ENCODE assay signal across 8 mouse cellular contexts in the genomic region with DNA sequence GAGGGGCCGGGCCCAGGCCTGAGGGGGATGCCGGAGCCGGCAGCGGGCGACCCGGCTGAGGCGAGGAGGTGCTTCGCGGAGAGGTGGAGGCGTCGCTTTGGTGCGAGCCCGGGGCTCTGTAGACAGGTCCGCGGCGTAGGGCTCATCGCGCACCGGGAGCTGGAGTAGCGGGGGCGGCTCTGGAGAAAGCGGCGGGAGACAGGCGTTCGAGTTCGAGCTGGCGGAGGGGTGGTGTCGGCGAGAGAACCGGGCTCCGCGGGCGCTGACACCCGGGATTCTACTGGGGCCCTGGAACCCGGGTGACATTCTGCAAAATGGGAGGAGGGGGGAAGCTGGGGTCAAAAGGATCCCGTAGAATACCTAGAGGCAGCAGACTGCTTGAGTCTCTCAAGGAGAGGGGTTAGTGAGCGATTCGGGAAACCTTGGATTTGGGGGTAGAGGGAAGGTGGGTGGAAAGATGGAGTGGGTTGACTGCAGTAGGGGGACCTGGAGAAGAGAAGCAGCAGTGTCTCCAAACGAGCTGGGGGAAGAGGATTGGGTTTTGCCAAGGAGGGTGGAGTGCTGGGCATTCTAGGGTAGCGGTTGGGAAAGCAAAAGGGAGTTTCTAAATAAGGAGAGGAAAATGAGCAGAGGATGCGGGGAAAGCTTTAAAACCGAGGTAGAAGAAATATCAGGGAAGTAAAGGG. TPM values are rescaled to one million over a fixed set of nuclear protein-coding genes. Genes with fewer than 3 reads are reported as not detected.
DNase-seq lines count a peak whose midpoint lies in the region; ATAC-seq lines count a peak whose summit lies in the region.

No protein-coding gene starts in this region.

- H3K4me3 ChIP-seq in embryonic facial prominence, embryonic 12.5 days, result peak overlapping the region; percentile 93
- H3K4me3 ChIP-seq in heart, embryonic 10.5 days, result peak overlapping the region; percentile 100
- peak overlapping the region; percentile 96 for H3K4me3 ChIP-seq in stomach, embryonic 14.5 days (ENCODE audit: low read depth, low read length)

- H3K4me1 ChIP-seq in embryonic facial prominence, embryonic 12.5 days, result peaks cover 15% of the 10 kb centered on the region; the same call in 1 of the 2 replicates
- peaks cover 21% of the 10 kb centered on the region for H3K4me1 ChIP-seq in heart, embryonic 10.5 days
- H3K4me1 ChIP-seq in stomach, embryonic 14.5 days (ENCODE audit: control insufficient read depth, insufficient read depth, low read length), result 0 out of 2 replicates have a peak, but pooled peaks cover 6% of the 10 kb centered on the region

- peak overlapping the region; percentile 98 for H3K9ac ChIP-seq in embryonic facial prominence, embryonic 12.5 days
- H3K9ac ChIP-seq in stomach, embryonic 14.5 days (replicated peaks; ENCODE audit: low read depth, low read length), result peak overlapping the region; percentile 98

- no peaks in the 10 kb centered on the region for H3K9me3 ChIP-seq in embryonic facial prominence, embryonic 12.5 days
- no peaks in the 10 kb centered on the region for H3K9me3 ChIP-seq in heart, embryonic 10.5 days
- H3K9me3 ChIP-seq in stomach, embryonic 14.5 days (ENCODE audit: control insufficient read depth, low read depth, low read length), result no peaks in the 10 kb centered on the region

- peak overlapping the region; percentile 64 for H3K4me2 ChIP-seq in embryonic facial prominence, embryonic 12.5 days (replicated peaks)
- H3K4me2 ChIP-seq in stomach, embryonic 14.5 days (replicated peaks; ENCODE audit: low read depth, low read length), result peak overlapping the region; percentile 72

- H3K27me3 ChIP-seq in embryonic facial prominence, embryonic 12.5 days, result no peaks in the 10 kb centered on the region
- H3K27me3 ChIP-seq in heart, embryonic 10.5 days (ENCODE audit: insufficient read depth, poor library complexity, severe bottlenecking), result no peaks in the 10 kb centered on the region
- H3K27me3 ChIP-seq in stomach, embryonic 14.5 days (ENCODE audit: control insufficient read depth, insufficient read depth, low read length), result no peaks in the 10 kb centered on the region

- H3K27ac ChIP-seq in embryonic facial prominence, embryonic 12.5 days, result peak overlapping the region; percentile 98
- peak overlapping the region; percentile 98 for H3K27ac ChIP-seq in heart, embryonic 10.5 days
- peak overlapping the region; percentile 94 for H3K27ac ChIP-seq in stomach, embryonic 14.5 days (ENCODE audit: low read length)

- WGBS in embryonic facial prominence, embryonic 12.5 days, result under 1% methylated on average over 42 of the region's 42 CpGs
- WGBS in heart, embryonic 10.5 days, result under 1% methylated on average over 42 of the region's 42 CpGs
- under 1% methylated on average over 42 of the region's 42 CpGs for WGBS in stomach, embryonic 14.5 days

- DNase-seq in adrenal gland, adult 18-20 months (ENCODE audit: low spot score in 2 of 2), result peak; percentile 58 to 63
- DNase-seq in adrenal gland, postnatal 4 days (ENCODE audit: low spot score in 2 of 2), result no peak
- peak; percentile 40 for DNase-seq in R1 (ENCODE audit: low read depth, low spot score)
- DNase-seq in heart, embryonic 10.5 days (ENCODE audit: low spot score), result peak; percentile 77
- peak; percentile 49 to 68 for DNase-seq in layer of hippocampus, postnatal 25 days (ENCODE audit: extremely low spot score in 1 of 2, low spot score in 1 of 2)

- peak; percentile 83 for ATAC-seq in embryonic facial prominence, embryonic 12.5 days (ENCODE audit: insufficient number of reproducible peaks, insufficient read depth, low FRiP score, low TSS enrichment)
- ATAC-seq in megakaryocyte-erythroid progenitor cell, adult 5-6 weeks (replicated peaks; ENCODE audit: low FRiP score, low TSS enrichment, poor library complexity, severe bottlenecking), result peak; percentile 19
- ATAC-seq in stomach, embryonic 14.5 days (ENCODE audit: insufficient number of reproducible peaks, insufficient read depth, low FRiP score, low read depth), result peak; percentile 59

- H3K36me3 ChIP-seq in embryonic facial prominence, embryonic 12.5 days, result no peaks in the 10 kb centered on the region
- H3K36me3 ChIP-seq in heart, embryonic 10.5 days, result no peaks in the 10 kb centered on the region
- H3K36me3 ChIP-seq in stomach, embryonic 14.5 days (ENCODE audit: control insufficient read depth, insufficient read depth, low read length), result no peaks in the 10 kb centered on the region

RNA-seq across cellular contexts. Expression of gene Nptn, which starts 0.7 kb away (rescaled TPM):
- 100 to 1,000 TPM; 154 to 157 TPM for total RNA-seq in adrenal gland, adult 18-20 months (2021)
- 100 to 1,000 TPM; 179 to 186 TPM for total RNA-seq in adrenal gland, postnatal 4 days (2021)
- 76.7 and 76.8 TPM in 2 replicates for polyA plus RNA-seq in embryonic facial prominence, embryonic 12.5 days (2016; fragmentation: Nextera tagmentation; extraction: Ambion mirVana)
- 88.3 and 103 TPM in 2 replicates for polyA plus RNA-seq in heart, embryonic 10.5 days (2016; fragmentation: Nextera tagmentation; extraction: Ambion mirVana)
- total RNA-seq in layer of hippocampus, postnatal 25 days (2021), result 100 to 1,000 TPM; 863 to 899 TPM
- total RNA-seq in megakaryocyte-erythroid progenitor cell, adult 5-6 weeks (2014; fragmentation: Nextera tagmentation), result 142 and 165 TPM in 2 replicates
- total RNA-seq in megakaryocyte-erythroid progenitor cell, adult 5-6 weeks (2017), result 73.2 and 106 TPM in 2 replicates
- polyA plus RNA-seq in stomach, embryonic 14.5 days (2014; fragmentation: Nextera tagmentation; extraction: Ambion mirVana), result 152 and 154 TPM in 2 replicates

RNA-seq across cellular contexts. Expression of gene Cd276, which starts 27.5 kb away (rescaled TPM):
- total RNA-seq in adrenal gland, adult 18-20 months (2021), result 1 to 10 TPM; 7.0 to 8.1 TPM
- total RNA-seq in adrenal gland, postnatal 4 days (2021), result 10 to 100 TPM; 35.3 to 37.2 TPM
- polyA plus RNA-seq in embryonic facial prominence, embryonic 12.5 days (2016; fragmentation: Nextera tagmentation; extraction: Ambion mirVana), result 56.3 and 57.3 TPM in 2 replicates
- 33.1 and 38.8 TPM in 2 replicates for polyA plus RNA-seq in heart, embryonic 10.5 days (2016; fragmentation: Nextera tagmentation; extraction: Ambion mirVana)
- total RNA-seq in layer of hippocampus, postnatal 25 days (2021), result 1 to 10 TPM; 6.0 to 8.7 TPM
- total RNA-seq in megakaryocyte-erythroid progenitor cell, adult 5-6 weeks (2014; fragmentation: Nextera tagmentation), result 0.45 TPM in 1 of 2 replicates, not detected in the other
- total RNA-seq in megakaryocyte-erythroid progenitor cell, adult 5-6 weeks (2017), result not detected in 2 replicates
- 43.0 and 45.7 TPM in 2 replicates for polyA plus RNA-seq in stomach, embryonic 14.5 days (2014; fragmentation: Nextera tagmentation; extraction: Ambion mirVana)

Comparison
In these comparisons a context has a peak if more than half of its experiments do, and no peak if none do; other contexts are left out.
1. DNase-seq: peak in adrenal gland, adult 18-20 months (2 of 2), R1 (single experiment), heart, embryonic 10.5 days (single experiment) and layer of hippocampus, postnatal 25 days (2 of 2); none in adrenal gland, postnatal 4 days (0 of 2).
2. ATAC-seq: peak in every context shown above with its lines; median percentile 83 in embryonic facial prominence, embryonic 12.5 days; 59 in stomach, embryonic 14.5 days; 19 in megakaryocyte-erythroid progenitor cell, adult 5-6 weeks.
3. RNA of gene Nptn, which starts 0.7 kb away (total RNA-seq): 863 to 899 TPM in layer of hippocampus, postnatal 25 days; 179 to 186 TPM in adrenal gland, postnatal 4 days, 73.2 to 165 TPM in megakaryocyte-erythroid progenitor cell, adult 5-6 weeks and 154 to 157 TPM in adrenal gland, adult 18-20 months; every median in the first group is over 4 times any median in the second.
4. RNA of gene Cd276, which starts 27.5 kb away (total RNA-seq): 35.3 to 37.2 TPM in adrenal gland, postnatal 4 days, 6.0 to 8.7 TPM in layer of hippocampus, postnatal 25 days and 7.0 to 8.1 TPM in adrenal gland, adult 18-20 months; 0.45 TPM in megakaryocyte-erythroid progenitor cell, adult 5-6 weeks; every median in the first group is over 4 times any median in the second.
5. Peak in every context shown above with its lines, with median percentiles within 50 percentile points of each other: H3K27ac ChIP-seq and H3K4me3 ChIP-seq.